Mouse (Mus musculus): ENCODE measurements around the gene Sox3.

- TF ChIP-seq CTCF (IDR thresholded peaks at IDR 0.05; ENCODE audit: control insufficient read depth, insufficient read depth, low read length) (no peak), POLR2A (IDR thresholded peaks at IDR 0.05; ENCODE audit: borderline replicate concordance, control insufficient read depth, low read depth, low read length) (no peak)
Observed at GRCm38 (mm10) chrX:60890651-60891050, 2.6 kb downstream of the Sox3 start.
